Mouse (Mus musculus) kidney, adult 2 months (tissue): ENCODE data around the gene Snrpf.

Experiments
- CTCF ChIP-seq: fragments of 200-500 bp; conservative IDR thresholded peaks from 2 replicates; pipeline ENCODE4 v1.5.1; 2011; ENCODE audit warnings: low read depth, mild to moderate bottlenecking, control low read depth, low read length, moderate library complexity, mixed read lengths; ENCODE audit not compliant: insufficient read depth, insufficient read length
- POLR2A ChIP-seq: fragments of 200-500 bp; IDR thresholded peaks from one replicate; pipeline ENCODE4 v1.6.1; 2011; ENCODE audit warnings: low read depth, low read length, control low read depth

DNA sequence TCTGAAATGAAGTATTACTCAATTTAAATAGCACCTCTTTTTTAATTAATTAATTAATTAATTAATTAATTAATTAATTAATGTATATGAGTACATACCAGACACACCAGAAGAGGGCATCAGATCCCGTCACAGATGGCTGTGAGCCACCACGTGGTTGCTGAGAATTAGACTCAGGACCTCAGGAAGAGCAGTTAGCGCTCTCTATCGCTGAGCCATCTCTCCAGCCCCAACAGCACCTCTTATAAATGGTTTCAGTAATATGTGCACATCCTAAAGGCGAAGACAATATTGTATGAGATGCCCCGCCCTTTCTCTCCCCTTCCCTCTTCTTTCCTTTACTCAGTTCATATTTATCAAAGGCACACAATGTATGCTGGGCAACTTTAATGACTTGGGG is 20.8 kb downstream of the Snrpf start:
- TF ChIP-seq CTCF (no peak), POLR2A (no peak)
